Mouse (Mus musculus): ENCODE data around the gene Snph.

Gene Snph

GRCm38 (mm10) chr2:151598068-151598467 lies 34.3 kb downstream of the Snph start:
- no peak for DNase-seq

DNA sequence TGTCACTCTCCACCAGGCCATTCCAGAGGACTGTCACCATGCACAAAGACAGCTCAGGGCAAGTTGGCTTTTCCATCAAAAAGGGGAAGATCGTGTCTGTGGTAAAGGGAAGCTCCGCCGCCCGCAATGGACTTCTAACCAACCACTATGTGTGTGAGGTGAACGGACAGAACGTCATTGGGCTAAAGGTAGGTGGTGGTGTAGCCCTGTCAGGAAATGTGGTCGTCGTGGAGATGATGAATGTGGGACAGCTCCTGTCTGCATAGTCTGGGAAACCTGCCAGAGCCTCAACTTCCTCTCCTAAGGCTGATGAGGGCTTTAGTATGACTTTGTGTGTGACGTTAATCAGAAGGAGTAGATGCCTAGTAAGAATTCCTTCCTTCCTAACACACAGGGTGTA lies 45.1 kb downstream of the Snph start:
- DNase-seq, result no peak

GRCm38 (mm10) chr2:151586807-151587206 lies 45.6 kb downstream of the Snph start:
- DNase-seq, result no peak

GRCm38 (mm10) chr2:151585934-151586333 lies 46.5 kb downstream of the Snph start:
- no peak for DNase-seq

GRCm38 (mm10) chr2:151580945-151581344 lies 51.4 kb downstream of the Snph start:
- no peak for DNase-seq

DNA sequence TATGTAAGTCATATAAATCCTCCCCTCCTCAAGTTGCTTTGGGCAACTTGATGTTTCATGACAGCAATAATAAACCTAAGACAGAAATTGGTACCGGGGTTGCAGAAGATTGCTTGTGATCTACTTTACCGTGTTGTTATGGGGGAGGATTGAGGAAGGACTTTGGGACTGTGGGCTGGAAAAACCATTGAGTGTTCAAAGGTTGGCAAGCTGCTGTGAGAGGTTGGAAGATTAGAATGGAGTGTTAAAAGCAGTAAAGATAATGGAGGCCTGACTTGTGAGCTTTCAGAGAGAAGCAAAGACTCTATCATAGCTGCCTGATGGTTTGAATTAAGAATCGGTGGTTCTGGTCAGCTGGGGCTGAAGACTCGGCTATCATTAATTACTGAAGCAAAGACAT lies 53.2 kb downstream of the Snph start:
- no peak for DNase-seq

- peak; percentile 90 for DNase-seq
Observed at GRCm38 (mm10) chr2:151575699-151576389, 56.5 kb downstream of the Snph start.

GRCm38 (mm10) chr2:151575119-151575698 lies 57.2 kb downstream of the Snph start:
- peak; percentile 28 for DNase-seq

DNA sequence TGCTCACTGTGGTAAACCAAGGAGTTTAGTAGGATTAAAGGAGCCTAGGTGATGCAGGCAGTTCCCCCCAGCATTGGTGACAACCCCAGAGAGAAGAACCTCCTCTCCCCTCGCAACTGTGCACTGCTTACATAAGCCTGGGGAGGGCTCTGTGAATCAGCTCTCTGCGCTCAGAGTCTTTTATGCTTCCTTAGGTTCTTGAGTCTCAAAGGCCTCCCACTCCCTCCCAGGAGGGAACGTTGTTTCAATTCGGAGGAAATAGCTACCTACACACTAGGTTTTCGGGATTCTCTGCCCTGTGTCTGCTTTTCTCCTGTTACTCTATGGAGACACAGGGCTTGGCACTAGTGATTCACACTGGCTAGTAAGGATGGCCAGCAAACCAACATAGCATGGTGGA lies 57.8 kb downstream of the Snph start:
- DNase-seq, result no peak

DNA sequence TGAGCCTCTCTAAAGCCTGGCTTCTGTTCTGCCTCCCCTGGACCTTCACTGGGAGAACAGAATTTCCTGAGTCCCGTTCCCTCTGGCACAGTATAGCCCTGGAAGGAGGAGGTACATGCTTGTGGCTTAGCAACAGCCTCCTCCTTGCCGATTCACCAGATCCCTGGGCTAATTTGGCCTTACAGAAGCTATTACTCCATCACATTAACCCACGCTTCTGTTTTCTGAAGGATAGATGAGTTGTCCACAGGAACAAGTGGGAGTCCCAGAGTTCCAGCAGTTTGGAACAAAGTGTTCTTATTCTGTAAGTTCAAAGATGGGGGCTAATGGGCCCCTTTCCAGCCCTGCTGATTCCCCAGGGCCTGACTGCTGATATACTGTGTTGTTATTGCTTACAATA lies 58.7 kb downstream of the Snph start:
- no peak for DNase-seq

- no peak for DNase-seq
Observed at GRCm38 (mm10) chr2:151571873-151572700, 60.3 kb downstream of the Snph start, which contains the start of gene Sdcbp2. Gene Sdcbp2 (plus strand): TSS chr2:151572622.

GRCm38 (mm10) chr2:151569452-151569851 lies 62.9 kb downstream of the Snph start:
- no peak for DNase-seq

DNA sequence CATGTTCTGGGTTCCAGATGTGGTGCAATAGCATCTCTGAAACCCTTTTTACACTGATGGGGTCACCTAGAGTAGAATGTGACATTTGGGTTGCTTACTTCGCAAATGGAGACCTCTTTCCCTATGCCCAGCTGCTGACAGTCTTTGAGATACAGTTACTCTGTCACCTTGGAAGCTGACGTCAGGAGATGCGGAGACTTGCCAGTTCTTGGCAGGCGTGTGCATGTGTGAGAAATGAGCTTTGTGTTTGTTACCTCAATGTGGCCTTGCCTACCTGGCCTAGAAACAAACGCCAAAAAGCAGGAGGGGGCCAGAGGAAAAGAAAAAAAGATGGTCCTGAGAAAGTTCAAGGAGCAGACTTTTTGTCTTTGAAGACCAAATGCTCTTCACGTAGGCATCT lies 65.5 kb downstream of the Snph start:
- DNase-seq, result no peak

GRCm38 (mm10) chr2:151564986-151565385 lies 67.4 kb downstream of the Snph start:
- no peak for DNase-seq

DNA sequence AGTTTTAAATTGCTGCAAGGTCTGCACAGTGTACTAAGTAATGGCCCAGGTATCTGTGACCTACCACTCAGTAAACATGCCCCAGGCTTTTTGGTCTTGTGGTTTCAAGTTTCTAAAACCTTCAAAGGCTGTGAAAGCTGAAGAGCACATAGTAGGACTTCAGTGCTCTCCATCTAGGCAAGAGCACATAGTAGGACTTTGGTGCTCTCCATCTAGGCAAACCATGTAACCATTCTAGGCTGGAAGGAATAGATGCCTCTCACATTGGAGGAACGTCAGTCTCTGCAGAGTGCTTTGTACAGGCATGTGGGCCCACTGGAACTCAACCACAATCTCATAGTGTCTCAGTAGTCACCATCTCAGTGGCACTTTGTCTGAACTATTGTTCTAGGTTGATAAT lies 68.4 kb downstream of the Snph start:
- no peak for DNase-seq

GRCm38 (mm10) chr2:151562930-151563921 lies 69.2 kb downstream of the Snph start:
- peak; percentile 64 for DNase-seq

DNA sequence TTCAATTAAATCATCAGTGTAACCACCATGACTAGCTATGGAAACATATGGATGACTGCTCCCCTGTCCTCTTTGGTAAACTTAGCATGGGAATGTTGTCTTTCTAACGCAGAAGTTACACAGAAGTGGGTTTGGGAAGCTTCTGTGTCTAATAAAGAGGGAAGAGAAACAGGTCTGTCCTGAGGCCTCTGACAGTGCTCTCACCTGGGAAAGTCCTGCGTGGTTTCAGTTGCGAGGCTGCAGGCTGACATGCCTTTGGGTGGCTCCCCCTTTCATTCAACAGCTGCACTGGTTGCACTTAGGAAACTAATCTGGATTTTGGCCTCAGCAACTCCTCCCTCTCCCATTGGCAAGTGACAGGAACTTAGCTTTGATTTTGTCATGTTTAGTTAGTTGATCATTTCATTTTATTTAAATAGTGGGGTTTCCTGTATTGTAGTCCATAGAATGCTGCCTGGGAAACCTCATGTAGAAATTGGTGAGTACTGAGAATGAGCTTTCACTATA lies 82.7 kb downstream of the Snph start:
- DNase-seq, result no peak

DNA sequence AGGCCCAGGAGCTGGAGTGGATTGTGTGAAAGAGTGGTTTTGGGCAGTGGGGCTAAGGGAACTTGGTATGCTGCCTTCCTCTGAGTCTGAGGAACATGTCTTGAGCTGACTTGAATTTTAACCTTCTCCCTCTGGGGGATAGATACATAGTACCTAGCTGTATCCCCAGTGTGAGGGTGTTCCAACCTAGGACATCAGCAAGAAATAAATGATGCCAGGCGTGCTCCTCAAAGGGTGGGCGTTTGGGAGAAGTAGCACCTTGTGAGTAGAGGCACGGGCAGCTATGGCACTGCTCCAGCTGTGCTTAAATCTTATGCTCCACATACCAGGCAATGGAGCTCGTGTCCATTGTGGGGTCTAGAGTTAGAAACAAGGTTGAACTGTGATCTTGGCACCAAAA lies 85.8 kb downstream of the Snph start:
- no peak for DNase-seq

DNA sequence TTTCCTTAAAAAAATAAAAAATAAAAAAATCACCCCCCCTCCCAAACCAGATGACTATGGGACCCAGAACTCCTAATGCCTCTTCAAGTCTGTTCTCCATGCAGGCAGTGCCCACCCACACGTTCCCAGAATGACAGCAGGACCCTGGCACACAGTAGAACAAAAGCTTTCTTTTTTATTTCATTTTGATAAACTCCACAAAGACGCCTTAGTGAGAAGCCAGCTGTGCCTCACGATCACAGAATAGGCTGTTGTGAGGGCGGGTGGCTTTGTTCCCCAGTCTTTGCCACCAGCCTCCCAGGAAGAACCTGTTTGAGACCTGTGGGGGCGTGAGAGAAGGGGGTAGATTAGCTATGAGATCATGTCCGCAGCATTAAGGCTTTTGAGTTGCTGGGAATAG lies 87.7 kb downstream of the Snph start:
- DNase-seq, result no peak

GRCm38 (mm10) chr2:151543063-151543895 lies 89.1 kb downstream of the Snph start:
- DNase-seq, result peak; percentile 28

DNA sequence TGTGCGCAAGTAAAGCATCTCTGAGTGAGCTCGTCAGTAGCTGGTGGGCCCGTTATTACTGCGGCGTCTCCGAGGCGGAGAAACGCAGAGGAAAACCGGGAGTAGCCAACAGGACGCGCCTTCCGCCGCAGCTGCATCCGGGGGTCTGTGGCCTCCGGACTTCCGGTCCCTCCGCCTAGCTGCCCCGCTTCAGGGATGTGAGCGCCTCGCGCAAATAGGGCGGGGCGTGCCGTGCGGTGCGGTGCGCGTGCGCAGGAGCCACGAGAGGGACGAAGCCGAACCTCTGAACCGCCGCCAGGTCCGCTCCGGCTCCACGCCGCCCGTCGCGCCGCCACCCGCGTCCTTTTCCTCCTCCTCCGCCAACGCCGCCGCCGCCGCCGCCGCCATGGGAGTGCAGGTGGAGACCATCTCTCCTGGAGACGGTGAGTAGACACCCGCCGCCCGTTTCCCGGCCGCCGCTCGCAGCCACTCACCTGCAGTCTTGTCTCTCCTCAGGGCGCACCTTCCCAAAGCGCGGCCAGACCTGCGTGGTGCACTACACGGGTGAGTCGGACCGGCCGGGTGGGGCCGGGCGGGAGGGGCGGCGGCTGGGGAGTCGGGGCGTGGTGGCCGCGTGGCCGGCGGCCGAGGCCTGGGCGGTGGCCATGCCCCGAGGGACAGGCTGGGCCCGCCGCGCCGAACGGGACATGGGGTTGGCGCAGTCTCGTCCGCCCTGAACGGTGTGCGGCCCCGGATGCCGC lies 89.9 kb downstream of the Snph start, which contains the start of gene Fkbp1a:
TSS of gene Fkbp1a (plus strand) at position 161 of the 740 bp plus-strand sequence.
- DNase-seq, result peak; percentile 96
